Mouse (Mus musculus): ENCODE results near the gene Hip1.

DNA sequence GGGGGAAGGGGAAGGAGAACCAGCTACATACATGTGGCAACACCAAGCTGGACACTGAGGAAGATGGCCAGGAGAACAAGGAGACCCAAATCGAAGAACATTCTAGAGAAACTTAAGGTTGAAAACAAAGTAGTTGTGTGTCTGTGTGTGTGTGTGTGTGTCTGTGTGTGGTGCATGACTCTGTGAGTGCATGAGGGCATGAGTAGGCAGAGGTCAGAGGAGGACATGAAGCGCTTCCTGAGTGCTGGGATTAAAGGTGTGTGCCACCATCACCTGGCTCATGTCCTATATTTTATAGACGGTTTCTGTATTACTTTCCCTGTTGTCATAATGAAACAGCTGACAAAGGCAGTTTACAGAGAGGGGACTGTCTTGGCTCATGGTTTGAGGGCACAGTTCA lies 18.5 kb upstream of the Hip1 start, which contains the start of gene Ccl26:
- no peak for TF ChIP-seq CTCF (IDR thresholded peaks at IDR 0.05; ENCODE audit: low read depth)
- no peak for TF ChIP-seq EP300 (IDR thresholded peaks at IDR 0.05; ENCODE audit: low read depth)

Measured in heart, postnatal 0 days (tissue).